Mouse (Mus musculus): ENCODE data around the gene Immt. TPM values are rescaled to one million over a fixed set of nuclear protein-coding genes. Genes with fewer than 3 reads are reported as not detected.

Immt gene
- total and polyA plus RNA-seq, 3 experiments, result 133 to 702 (median 158) TPM

DNA sequence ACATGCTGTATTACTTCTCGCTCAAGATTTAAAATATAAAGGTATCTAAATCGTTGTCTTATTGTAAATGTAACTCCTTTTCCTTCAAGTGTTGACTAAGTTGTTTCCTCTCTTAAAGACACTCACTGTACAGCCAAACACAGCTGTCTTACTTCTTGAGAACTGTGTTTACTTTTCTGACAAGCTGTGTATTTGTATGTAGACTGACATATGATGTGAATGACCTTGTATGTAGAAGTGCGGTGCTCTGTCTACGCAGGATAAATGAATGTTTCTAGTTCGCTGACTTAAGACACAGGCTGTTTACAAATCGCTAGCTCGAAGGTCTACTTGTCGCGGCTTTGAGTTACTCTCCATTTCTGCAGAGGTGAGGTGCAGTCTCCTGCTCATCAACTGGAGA lies 21.2 kb upstream of the Immt start:
- Histone ChIP-seq H3K27ac (ENCODE audit: control insufficient read depth, low read depth, low read length) (no peak overlapping the region), H3K4me3 (ENCODE audit: control insufficient read depth in 1 of 2, insufficient read depth in 1 of 2, low read depth in 2 of 2, low read length in 2 of 2) (no peak overlapping the region), H3K79me2 (ENCODE audit: control insufficient read depth, insufficient read depth, low read length, poor library complexity) (no peaks in the 10 kb centered on the region), H3K36me3 (ENCODE audit: control insufficient read depth in 1 of 2, insufficient read depth in 2 of 2, low read length in 2 of 2) (peaks cover 0 to 2% of the 10 kb centered on the region in 2 experiments; a peak in 2 of 4 replicates), H3K9ac (ENCODE audit: control insufficient read depth, low read depth, low read length, poor library complexity, severe bottlenecking) (no peak overlapping the region), H3K27me3 (ENCODE audit: control insufficient read depth in 1 of 2, insufficient read depth in 2 of 2, low read length in 2 of 2) (no peaks in the 10 kb centered on the region), H3K9me3 (replicated peaks; ENCODE audit: insufficient read depth, low read length) (no peaks in the 10 kb centered on the region), H3K4me1 (ENCODE audit: control insufficient read depth in 1 of 2, insufficient read depth in 2 of 2, low read length in 2 of 2) (0 out of 4 replicates have a peak, but pooled peaks cover 0 to 2% of the 10 kb centered on the region in 2 experiments)
- DNase-seq (ENCODE audit: low read depth, low spot score), result no peak
- TF ChIP-seq POLR2AphosphoS2 (IDR thresholded peaks at IDR 0.05; ENCODE audit: low read length), result no peak
- TF ChIP-seq MXI1 (IDR thresholded peaks at IDR 0.05; ENCODE audit: low read depth, low read length), result no peak
- TF ChIP-seq MYB (IDR thresholded peaks at IDR 0.05; ENCODE audit: low read depth, low read length), result no peak
- TF ChIP-seq HCFC1 (IDR thresholded peaks at IDR 0.05; ENCODE audit: low read depth, low read length), result no peak
- no peak for TF ChIP-seq ZMIZ1 (IDR thresholded peaks at IDR 0.05; ENCODE audit: low read depth, low read length)
- TF ChIP-seq KAT2A (conservative IDR thresholded peaks at IDR 0.05; ENCODE audit: low read depth, low read length), result no peak
- no peak for TF ChIP-seq POLR2AphosphoS5 (IDR thresholded peaks at IDR 0.05; ENCODE audit: borderline replicate concordance, low read depth, low read length)
- TF ChIP-seq TBP (IDR thresholded peaks at IDR 0.05; ENCODE audit: low read depth, low read length), result no peak
- no peak for TF ChIP-seq GABPA (IDR thresholded peaks at IDR 0.05; ENCODE audit: low read depth, low read length)
- no peak for TF ChIP-seq SIN3A (IDR thresholded peaks at IDR 0.05; ENCODE audit: low read length)
- no peak for TF ChIP-seq GATA1 (IDR thresholded peaks at IDR 0.05; ENCODE audit: low read depth, low read length)
- no peak for TF ChIP-seq ZKSCAN1 (IDR thresholded peaks at IDR 0.05; ENCODE audit: low read depth, low read length)
- TF ChIP-seq SMC3 (IDR thresholded peaks at IDR 0.05; ENCODE audit: low read depth, low read length), result no peak
- TF ChIP-seq RCOR1 (IDR thresholded peaks at IDR 0.05; ENCODE audit: low read depth, low read length), result no peak
- no peak for TF ChIP-seq MYC (IDR thresholded peaks at IDR 0.05; ENCODE audit: low read depth, low read length)
- TF ChIP-seq ZC3H11A (IDR thresholded peaks at IDR 0.05; ENCODE audit: low read depth, low read length), result no peak
- TF ChIP-seq ZNF384 (IDR thresholded peaks at IDR 0.05; ENCODE audit: low read depth, low read length), result no peak
- no peak for TF ChIP-seq MAFK (IDR thresholded peaks at IDR 0.05; ENCODE audit: borderline replicate concordance, low read depth, low read length)
- TF ChIP-seq MAX (IDR thresholded peaks at IDR 0.05; ENCODE audit: low read length), result no peak

GRCm38 (mm10) chr6:71812820-71813219 lies 18.3 kb upstream of the Immt start:
- no peak overlapping the region for H3K27ac ChIP-seq (ENCODE audit: control insufficient read depth, low read depth, low read length)
- no peak for DNase-seq (ENCODE audit: low read depth, low spot score)
- no peak overlapping the region for H3K4me3 ChIP-seq (ENCODE audit: control insufficient read depth in 1 of 2, insufficient read depth in 1 of 2, low read depth in 2 of 2, low read length in 2 of 2)
- peaks cover 9 to 12% of the 10 kb centered on the region in 2 experiments for H3K36me3 ChIP-seq (ENCODE audit: control insufficient read depth in 1 of 2, insufficient read depth in 2 of 2, low read length in 2 of 2)
- H3K9me3 ChIP-seq (replicated peaks; ENCODE audit: insufficient read depth, low read length), result no peaks in the 10 kb centered on the region
- no peak overlapping the region for H3K9ac ChIP-seq (ENCODE audit: control insufficient read depth, low read depth, low read length, poor library complexity, severe bottlenecking)
- H3K27me3 ChIP-seq (ENCODE audit: control insufficient read depth in 1 of 2, insufficient read depth in 2 of 2, low read length in 2 of 2), result no peaks in the 10 kb centered on the region
- TF ChIP-seq ELF1 (IDR thresholded peaks at IDR 0.05; ENCODE audit: low read depth, low read length) (no peak), ZKSCAN1 (IDR thresholded peaks at IDR 0.05; ENCODE audit: low read depth, low read length) (no peak), POLR2AphosphoS5 (IDR thresholded peaks at IDR 0.05; ENCODE audit: borderline replicate concordance, low read depth, low read length) (no peak), EP300 (IDR thresholded peaks at IDR 0.05; ENCODE audit: low read depth in 1 of 2, low read length in 2 of 2) (no peak), MEF2A (IDR thresholded peaks at IDR 0.05; ENCODE audit: extremely low read depth, insufficient replicate concordance, low read depth, low read length, poor library complexity, severe bottlenecking) (no peak), CHD2 (IDR thresholded peaks at IDR 0.05; ENCODE audit: low read length) (no peak), KAT2A (conservative IDR thresholded peaks at IDR 0.05; ENCODE audit: low read depth, low read length) (no peak), USF1 (IDR thresholded peaks at IDR 0.05; ENCODE audit: low read depth, low read length) (no peak)
- H3K79me2 ChIP-seq (ENCODE audit: control insufficient read depth, insufficient read depth, low read length, poor library complexity), result no peaks in the 10 kb centered on the region
- peaks cover 2 to 7% of the 10 kb centered on the region in 2 experiments; a peak in 3 of 4 replicates for H3K4me1 ChIP-seq (ENCODE audit: control insufficient read depth in 1 of 2, insufficient read depth in 2 of 2, low read length in 2 of 2)
